Mouse (Mus musculus) bone marrow macrophage, adult 2 months (primary cell): Measurements from ENCODE around the gene Spire2.

Experiments
- CTCF ChIP-seq: IDR thresholded peaks from 2 replicates; pipeline ENCODE4 v1.5.1; 2012; ENCODE audit warnings: low read depth, mild to moderate bottlenecking, low read length, moderate library complexity
- POLR2A ChIP-seq: IDR thresholded peaks from 2 replicates; pipeline ENCODE4 v1.6.1; 2012; ENCODE audit warnings: mild to moderate bottlenecking, low read depth, low read length, borderline replicate concordance

DNA sequence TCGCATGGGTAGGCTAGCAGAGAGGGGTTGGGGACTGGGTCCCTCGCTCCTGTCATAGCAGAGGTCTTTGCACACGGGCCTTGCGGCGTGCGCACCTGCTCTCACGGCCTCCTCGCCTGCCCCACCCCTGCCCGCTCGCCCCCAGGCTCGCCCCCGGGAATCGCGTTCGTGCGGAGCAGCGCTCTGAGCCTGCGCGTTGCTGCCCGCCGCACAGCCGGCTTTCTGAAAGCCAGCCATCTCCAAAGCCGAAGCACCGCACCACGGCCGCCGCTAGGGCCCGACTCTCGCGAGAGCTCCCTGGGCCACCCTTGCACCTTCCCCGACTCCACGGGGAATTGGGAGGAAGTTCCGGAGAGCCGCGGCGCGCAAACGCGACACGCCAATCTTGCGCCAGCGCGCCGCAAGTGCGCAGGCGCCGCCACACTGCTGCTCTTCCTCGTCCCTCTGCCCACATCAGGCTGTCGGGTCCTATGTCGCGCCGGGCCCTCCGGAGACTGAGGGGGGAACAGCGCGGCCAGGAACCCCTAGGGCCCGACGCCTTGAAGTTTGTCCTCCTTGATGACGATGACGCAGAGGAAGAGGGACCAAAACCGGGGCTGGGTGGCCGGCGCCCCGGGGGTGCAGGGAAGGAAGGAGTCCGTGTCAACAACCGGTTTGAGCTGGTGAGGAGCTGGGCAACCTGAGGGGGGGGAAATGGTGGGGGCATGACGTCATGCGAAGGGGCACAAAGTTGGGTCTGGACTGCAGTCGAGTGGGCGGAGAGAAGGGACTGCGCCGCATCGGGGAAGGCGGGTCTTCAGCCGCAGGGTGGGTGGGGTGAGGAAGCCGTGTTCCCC lies 41.1 kb downstream of the Spire2 start, which contains the start of gene Tcf25:
- no peak for TF ChIP-seq CTCF
- TF ChIP-seq POLR2A, result no peak
